Mouse (Mus musculus) intestine, embryonic 14.5 days (tissue): ENCODE results near the gene Best3. TPM values are rescaled to one million over a fixed set of nuclear protein-coding genes. Genes with fewer than 3 reads are reported as not detected.
"Not testable (repeated sequence)": the region's sequence is repeated elsewhere in the genome, so short reads cannot be mapped to it uniquely, and the experiment has no call there.

ENCODE experiments used
- ATAC-seq: fragments of 200-750 bp; cut with Nextera tagmentation; replicated peaks from 2 replicates; pipeline ENCODE4 v1.8.0; 2017; ENCODE audit warnings: low read depth, moderate number of reproducible peaks, moderate TSS enrichment, moderate library complexity; ENCODE audit not compliant: low FRiP score, low TSS enrichment
- DNase-seq: peaks from one replicate; pipeline ENCODE4 v3.0.0-alpha.2; 2018; ENCODE audit warnings: low spot score
- H3K27ac ChIP-seq: fragments of 300-500 bp; sonication (generic); 2 replicates; pipeline ENCODE4 v1.5.1; 2014; ENCODE audit warnings: low read depth, mild to moderate bottlenecking, control low read depth
- H3K27me3 ChIP-seq: fragments of 300-500 bp; sonication (generic); replicated peaks from 2 replicates; pipeline ENCODE4 v1.6.1; 2014; ENCODE audit warnings: low read length, control low read depth; ENCODE audit not compliant: control insufficient read depth, insufficient read depth
- H3K36me3 ChIP-seq: fragments of 300-500 bp; sonication (generic); 2 replicates; pipeline ENCODE4 v1.6.1; 2014; ENCODE audit warnings: low read length, control low read depth; ENCODE audit not compliant: control insufficient read depth, insufficient read depth
- H3K4me1 ChIP-seq: fragments of 300-500 bp; sonication (generic); replicated peaks from 2 replicates; pipeline ENCODE4 v1.6.1; 2014; ENCODE audit warnings: low read length, control low read depth, mixed read lengths; ENCODE audit not compliant: control insufficient read depth, insufficient read depth
- H3K4me2 ChIP-seq: fragments of 300-500 bp; sonication (generic); 2 replicates; pipeline ENCODE4 v1.6.1; 2014; ENCODE audit warnings: low read length
- H3K4me3 ChIP-seq: fragments of 300-500 bp; sonication (generic); 2 replicates; pipeline ENCODE4 v1.5.1; 2014; ENCODE audit warnings: low read depth, low read length, control low read depth, mixed read lengths
- H3K9ac ChIP-seq: fragments of 300-500 bp; sonication (generic); 2 replicates; pipeline ENCODE4 v1.6.1; 2014; ENCODE audit warnings: mild to moderate bottlenecking, low read length
- H3K9me3 ChIP-seq: fragments of 300-500 bp; sonication (generic); 2 replicates; pipeline ENCODE4 v1.6.1; 2016; ENCODE audit warnings: low read length, control low read depth; ENCODE audit not compliant: control insufficient read depth
- WGBS: fragments of 180-500 bp; shearing (Covaris S2); extraction: QIAGEN DNeasy Blood & Tissue Kit; methylation state at CpG from one replicate; pipeline ENCODE4 v1.1.7; 2014; 5-methylcytosine and 5-hydroxymethylcytosine counted together
- polyA plus RNA-seq: library from polyadenylated mRNA; unstranded; fragments of >200 nt; fragmentation: Nextera tagmentation; extraction: Ambion mirVana; gene quantifications from 2 replicates; pipeline ENCODE4 v1.2.1, GENCODE M21; 2014

Gene Best3
- polyA plus RNA-seq, 1 experiment from 2014 or later: 0.07 TPM

DNA sequence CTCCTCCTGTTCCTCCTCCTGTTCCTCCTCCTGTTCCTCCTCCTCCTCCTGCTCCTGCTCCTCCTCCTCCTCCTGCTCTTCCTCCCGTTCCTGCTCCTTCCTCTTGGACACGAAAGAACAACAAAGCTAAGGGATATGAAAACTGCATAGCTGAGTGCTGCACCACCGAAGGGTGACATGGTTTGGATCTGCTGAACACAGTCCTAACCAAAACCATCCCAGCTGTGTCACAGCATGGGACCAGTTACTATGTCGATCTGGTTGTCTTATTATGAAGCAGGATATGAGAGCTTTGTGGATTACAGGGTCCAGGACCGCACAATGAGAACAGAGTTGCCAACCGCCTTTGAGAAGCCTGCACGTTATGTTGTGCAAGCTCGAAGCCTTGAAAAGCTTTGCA, 40.1 kb downstream of the Best3 start:
- Histone ChIP-seq H3K9me3 (no peaks in the 10 kb centered on the region), H3K9ac (no peak overlapping the region), H3K36me3 (no peaks in the 10 kb centered on the region), H3K4me1 (no peaks in the 10 kb centered on the region), H3K27me3 (no peaks in the 10 kb centered on the region), H3K27ac (no peak overlapping the region), H3K4me3 (no peak overlapping the region), H3K4me2 (no peak overlapping the region)
- ATAC-seq: no peak
- 87% methylated on average over 8 of the region's 8 CpGs for WGBS
- DNase-seq: no peak

DNA sequence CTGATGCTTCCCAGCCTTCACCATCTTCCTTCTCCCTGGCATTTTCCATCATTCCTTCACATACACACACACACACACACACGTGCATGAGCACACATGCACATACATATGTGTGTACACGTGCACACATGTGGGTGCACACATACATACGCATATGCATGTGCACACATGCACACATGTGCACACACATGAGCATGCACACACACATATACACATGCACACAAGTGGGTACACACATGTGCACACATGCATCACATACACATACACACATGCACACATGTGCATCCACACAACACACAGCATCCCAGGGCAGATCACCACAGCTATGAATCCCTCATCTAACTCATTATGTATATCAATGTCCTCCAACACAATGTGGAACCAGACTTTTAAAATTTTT, 45.0 kb downstream of the Best3 start:
- WGBS: 91% methylated on average over 3 of the region's 3 CpGs
- Histone ChIP-seq H3K27ac (no peak overlapping the region), H3K9ac (no peak overlapping the region), H3K4me2 (no peak overlapping the region), H3K4me1 (no peaks in the 10 kb centered on the region), H3K4me3 (no peak overlapping the region), H3K27me3 (no peaks in the 10 kb centered on the region), H3K36me3 (no peaks in the 10 kb centered on the region), H3K9me3 (no peaks in the 10 kb centered on the region)
- ATAC-seq: no peak
- DNase-seq: no peak

DNA sequence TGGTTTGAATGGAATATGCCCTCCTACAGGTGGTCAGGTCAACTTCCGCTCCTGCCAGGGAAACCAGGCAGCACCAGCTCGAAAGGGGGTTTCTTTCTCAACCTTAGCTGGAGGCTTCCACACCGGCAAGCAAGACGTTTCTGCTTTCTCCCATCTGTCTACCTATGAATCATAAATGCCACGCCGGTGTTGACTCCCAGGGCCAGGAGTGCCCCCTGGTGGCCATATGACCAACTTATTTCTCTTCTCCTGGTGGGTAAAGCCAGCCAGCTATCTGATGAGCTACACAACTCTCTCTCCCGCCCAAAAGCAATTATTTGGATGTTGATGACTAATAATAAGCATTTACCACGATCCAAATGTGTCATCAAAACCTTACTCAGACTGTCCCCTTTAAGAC, 47.7 kb downstream of the Best3 start:
- Histone ChIP-seq H3K9ac (no peak overlapping the region), H3K27ac (no peak overlapping the region), H3K4me3 (no peak overlapping the region), H3K4me2 (no peak overlapping the region), H3K27me3 (no peaks in the 10 kb centered on the region), H3K9me3 (no peaks in the 10 kb centered on the region), H3K4me1 (no peaks in the 10 kb centered on the region), H3K36me3 (no peaks in the 10 kb centered on the region)
- DNase-seq: peak; percentile 91
- peak; percentile 49; the same call in 1 of the 2 replicates for ATAC-seq
- WGBS: 24% methylated on average over 8 of the region's 8 CpGs

DNA sequence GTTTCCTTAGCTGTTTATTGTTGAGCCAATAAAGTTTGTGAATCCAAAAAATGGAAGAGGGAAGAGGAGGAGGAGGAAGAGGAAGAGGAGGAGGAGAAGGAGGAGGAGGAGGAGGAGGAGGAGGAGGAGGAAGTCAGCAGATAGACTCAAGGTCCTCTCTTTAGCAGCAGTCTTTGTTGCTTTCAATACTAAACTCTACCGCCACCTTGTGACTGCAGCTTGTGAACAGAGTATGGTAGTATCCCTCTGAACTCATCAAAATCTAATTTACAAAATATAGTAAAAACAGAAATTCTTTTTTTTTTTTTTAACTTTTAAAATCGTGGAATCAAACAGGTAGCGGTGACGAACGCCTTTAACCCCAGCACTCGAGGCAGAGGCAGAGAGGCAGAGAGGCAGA, 54.2 kb downstream of the Best3 start:
- no peak for DNase-seq
- no peaks in the 10 kb centered on the region for H3K36me3 ChIP-seq
- 67% methylated on average over 6 of the region's 6 CpGs for WGBS
- ATAC-seq: no peak
- H3K27ac ChIP-seq: no peak overlapping the region
- no peaks in the 10 kb centered on the region for H3K4me1 ChIP-seq
- no peaks in the 10 kb centered on the region for H3K27me3 ChIP-seq
- no peak overlapping the region for H3K4me2 ChIP-seq
- H3K9me3 ChIP-seq: no peaks in the 10 kb centered on the region
- no peak overlapping the region for H3K4me3 ChIP-seq
- H3K9ac ChIP-seq: no peak overlapping the region

DNA sequence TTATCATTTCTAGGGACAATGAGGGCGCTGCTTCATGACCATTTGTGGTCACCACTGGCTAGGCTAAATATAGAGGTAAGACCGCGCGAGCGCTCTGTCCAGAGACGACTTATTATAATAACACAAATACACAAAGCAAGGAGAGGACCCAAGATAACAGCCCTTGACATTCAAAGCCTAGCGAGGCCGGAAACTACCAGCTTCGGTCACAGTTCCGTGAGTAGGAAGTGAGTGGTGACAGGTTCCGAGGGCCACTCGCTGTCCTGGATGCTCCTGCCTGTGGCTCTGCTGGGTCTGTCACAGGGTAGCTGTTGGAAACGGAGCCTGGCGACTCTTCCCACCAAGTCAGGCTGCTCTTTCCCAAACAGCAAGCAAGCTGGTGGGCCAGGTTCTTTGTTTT, 56.2 kb downstream of the Best3 start:
- H3K4me1 ChIP-seq: no peaks in the 10 kb centered on the region
- H3K27ac ChIP-seq: no peak overlapping the region
- no peak for ATAC-seq
- no peak for DNase-seq
- no peaks in the 10 kb centered on the region for H3K9me3 ChIP-seq
- no peaks in the 10 kb centered on the region for H3K36me3 ChIP-seq
- H3K27me3 ChIP-seq: no peaks in the 10 kb centered on the region
- no peak overlapping the region for H3K9ac ChIP-seq
- H3K4me2 ChIP-seq: no peak overlapping the region
- no peak overlapping the region for H3K4me3 ChIP-seq
- WGBS: 80% methylated on average over 14 of the region's 14 CpGs

DNA sequence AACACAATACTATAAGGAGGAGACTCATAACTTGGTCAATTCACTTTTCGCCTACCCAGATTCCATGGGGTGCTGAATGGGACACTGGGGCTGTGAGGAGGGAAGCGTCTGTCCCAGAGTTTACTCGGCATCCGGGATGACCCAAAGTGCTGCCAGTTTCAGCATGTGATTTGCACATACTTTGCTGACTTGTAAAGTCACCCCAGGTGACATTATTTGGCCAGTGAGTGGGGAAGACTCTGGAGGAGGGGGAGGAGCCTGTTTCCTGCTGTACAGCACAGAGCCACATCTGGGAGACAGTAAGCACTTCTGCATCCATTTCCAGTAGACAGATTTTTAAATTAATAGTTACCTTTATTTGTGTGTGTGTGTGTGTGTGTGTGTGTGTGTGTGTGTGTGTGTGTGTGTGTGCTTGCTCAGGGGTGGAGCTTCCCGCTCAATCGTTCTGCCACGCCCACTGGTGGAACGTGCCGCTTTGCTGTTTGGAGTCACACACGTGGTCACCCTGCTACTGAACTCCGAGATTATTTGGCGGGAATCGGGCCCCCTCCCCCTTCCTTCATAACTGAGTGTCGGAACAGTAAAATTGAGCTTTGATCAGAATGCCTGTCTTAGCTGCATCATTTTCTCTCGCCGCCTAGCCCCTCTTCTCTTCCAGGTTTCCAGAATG, 57.5 kb downstream of the Best3 start:
- WGBS: 30% methylated on average over 16 of the region's 16 CpGs
- not testable (repeated sequence) for DNase-seq, ATAC-seq, H3K27ac ChIP-seq, H3K4me1 ChIP-seq, H3K27me3 ChIP-seq, H3K4me3 ChIP-seq, H3K9me3 ChIP-seq, H3K9ac ChIP-seq, H3K36me3 ChIP-seq
- H3K4me2 ChIP-seq: peak overlapping the region; percentile 37

DNA sequence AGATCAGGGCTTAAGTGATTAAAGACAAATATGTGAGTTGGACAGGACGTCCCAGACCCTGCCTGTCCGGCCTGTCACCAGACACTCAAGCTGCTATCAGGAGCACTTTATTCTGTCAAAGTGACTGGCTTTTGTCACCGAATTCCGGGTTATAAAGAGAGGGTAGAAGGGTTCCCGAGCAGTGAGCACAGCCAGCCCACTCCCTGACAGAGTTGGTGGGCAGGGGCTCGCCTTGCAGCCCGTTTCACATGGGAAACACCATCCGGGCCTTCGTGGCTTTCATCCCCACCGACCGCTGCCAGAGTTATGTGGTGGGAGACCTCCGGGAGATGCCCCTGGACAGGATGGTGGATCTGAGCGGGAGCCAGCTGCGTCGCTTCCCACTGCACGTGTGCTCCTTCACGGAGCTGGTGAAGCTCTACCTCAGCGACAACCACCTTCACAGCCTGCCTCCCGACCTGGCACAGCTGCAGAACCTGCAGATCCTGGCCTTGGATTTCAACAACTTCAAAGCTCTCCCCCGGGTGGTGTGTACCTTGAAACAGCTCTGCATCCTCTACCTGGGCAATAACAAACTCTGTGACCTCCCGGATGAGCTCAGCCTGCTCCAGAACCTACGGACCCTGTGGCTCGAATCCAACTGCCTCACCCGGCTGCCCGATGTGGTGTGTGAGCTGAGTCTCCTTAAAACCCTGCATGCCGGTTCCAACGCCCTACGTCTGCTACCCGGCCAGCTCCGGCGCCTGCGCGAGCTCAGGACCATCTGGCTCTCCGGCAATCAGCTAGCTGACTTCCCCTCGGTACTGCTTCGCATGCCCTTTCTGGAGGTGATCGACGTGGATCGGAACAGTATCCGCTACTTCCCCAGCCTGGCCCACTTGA, 59.3 kb downstream of the Best3 start, which contains the start of gene Lrrc10:
Gene Lrrc10, plus strand, starts transcription at position 167 of the 882 bp plus-strand sequence.
- WGBS: 40% methylated on average over 40 of the region's 40 CpGs
- Histone ChIP-seq H3K9me3 (no peaks in the 10 kb centered on the region), H3K27me3 (no peaks in the 10 kb centered on the region), H3K27ac (no peak within 1 kb of the TSS), H3K9ac (no peak within 1 kb of the TSS), H3K4me1 (no peaks in the 10 kb centered on the region), H3K4me3 (peak within 1 kb of the TSS; percentile 10; the same call in 1 of the 2 replicates), H3K4me2 (peak within 1 kb of the TSS; percentile 40), H3K36me3 (peaks cover 23% of the 10 kb centered on the region)
- DNase-seq: peak; percentile 63
- ATAC-seq: no peak

DNA sequence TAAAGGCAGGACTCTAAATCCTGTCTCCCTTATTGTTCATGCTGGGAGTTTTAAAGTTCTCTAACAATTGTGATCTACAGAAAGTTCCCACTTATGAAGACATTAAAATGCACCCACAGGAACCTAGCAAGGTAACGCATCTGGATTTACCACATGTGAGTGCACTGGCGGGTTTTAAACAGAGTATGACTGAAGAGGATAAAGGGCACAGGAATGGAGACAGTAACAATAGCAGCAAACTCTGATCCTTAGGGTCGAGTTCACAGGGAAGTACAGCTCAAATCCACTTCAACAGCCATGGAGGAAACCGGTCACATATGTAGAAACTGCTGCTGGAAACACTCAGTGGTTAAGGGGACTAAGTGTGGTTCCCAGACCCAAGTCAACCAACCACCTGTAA, 63.1 kb downstream of the Best3 start:
- H3K4me3 ChIP-seq: no peak overlapping the region
- WGBS: 81% methylated on average over 4 of the region's 4 CpGs
- no peak overlapping the region for H3K27ac ChIP-seq
- DNase-seq (no peak), ATAC-seq (no peak)
- no peaks in the 10 kb centered on the region for H3K4me1 ChIP-seq
- peaks cover 62% of the 10 kb centered on the region for H3K36me3 ChIP-seq
- H3K9me3 ChIP-seq: no peaks in the 10 kb centered on the region
- H3K27me3 ChIP-seq: no peaks in the 10 kb centered on the region
- H3K9ac ChIP-seq: no peak overlapping the region
- H3K4me2 ChIP-seq: no peak overlapping the region
